Mouse (Mus musculus) embryo, embryonic 10 days (tissue): ENCODE results near the gene Clic4.
A peak's percentile ranks its signal among the peaks of the same experiment; 100 is the strongest.

Experiments used
- DNase-seq: peaks from one replicate; pipeline ENCODE4 v3.0.0-alpha.2; 2015; ENCODE audit warnings: low spot score

Clic4 gene

GRCm38 (mm10) chr4:135231136-135231535, 41.5 kb downstream of the Clic4 start:
- DNase-seq = no peak

DNA sequence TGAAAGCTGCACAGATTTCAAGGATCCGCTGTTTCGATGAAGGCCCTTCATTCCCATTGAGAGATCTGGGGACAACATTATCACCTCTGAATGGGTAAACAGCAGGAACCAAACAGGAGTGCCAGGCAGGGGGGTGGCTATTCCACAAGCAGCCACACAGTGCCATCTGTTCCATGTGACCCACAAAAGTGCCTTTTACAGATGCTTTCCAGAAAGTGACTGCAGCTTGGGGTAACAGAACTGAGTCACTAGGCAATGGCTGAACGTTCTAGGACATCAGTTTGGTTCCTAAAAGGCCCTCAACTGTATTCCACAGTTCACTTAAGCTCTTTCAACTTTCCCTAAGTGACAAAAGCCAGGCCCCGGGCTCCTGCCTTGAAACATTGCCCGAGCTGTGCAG, 42.0 kb downstream of the Clic4 start:
- DNase-seq = no peak

GRCm38 (mm10) chr4:135229871-135230270, 42.7 kb downstream of the Clic4 start:
- no peak for DNase-seq

DNA sequence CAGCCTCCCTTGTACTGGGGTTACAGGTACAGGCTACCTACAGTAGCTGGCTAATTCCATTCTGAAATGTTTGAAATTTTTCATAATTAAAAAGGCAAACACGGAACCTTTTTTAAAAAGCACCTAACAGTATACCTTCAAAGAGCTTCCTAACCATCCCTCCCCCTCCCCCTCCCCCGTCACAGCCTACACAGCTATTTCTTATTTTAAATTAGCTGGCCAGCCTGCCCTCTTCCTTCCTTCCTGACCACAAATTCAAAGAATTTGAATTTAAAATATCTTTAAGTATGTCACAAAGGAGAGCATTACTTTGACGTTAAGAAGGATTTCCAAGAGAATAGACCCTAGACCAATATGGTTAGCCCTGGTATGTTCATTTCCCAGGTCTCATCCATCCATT, 44.5 kb downstream of the Clic4 start:
- no peak for DNase-seq

GRCm38 (mm10) chr4:135226008-135226667, 46.5 kb downstream of the Clic4 start:
- DNase-seq = no peak

DNA sequence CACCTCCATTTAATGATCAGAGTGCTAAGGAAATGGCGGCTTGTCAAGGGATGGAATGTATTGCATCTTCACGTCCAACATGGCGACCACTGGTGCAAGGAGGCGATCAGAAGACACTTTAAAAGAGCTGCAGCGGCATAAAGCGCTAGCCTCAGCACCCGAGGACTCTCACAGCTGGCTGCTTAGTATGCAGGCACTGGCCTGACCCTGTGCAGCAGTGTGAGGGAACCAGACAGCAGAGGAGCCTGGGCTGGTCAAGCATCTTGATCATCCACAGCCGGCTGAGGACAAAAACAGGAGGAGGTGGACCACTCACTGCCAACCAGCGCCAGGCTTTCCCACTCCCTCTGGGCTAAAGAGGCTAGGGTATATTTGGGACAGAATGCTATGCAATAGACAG, 48.8 kb downstream of the Clic4 start:
- no peak for DNase-seq

GRCm38 (mm10) chr4:135221632-135222407, 50.8 kb downstream of the Clic4 start:
- DNase-seq = no peak

DNA sequence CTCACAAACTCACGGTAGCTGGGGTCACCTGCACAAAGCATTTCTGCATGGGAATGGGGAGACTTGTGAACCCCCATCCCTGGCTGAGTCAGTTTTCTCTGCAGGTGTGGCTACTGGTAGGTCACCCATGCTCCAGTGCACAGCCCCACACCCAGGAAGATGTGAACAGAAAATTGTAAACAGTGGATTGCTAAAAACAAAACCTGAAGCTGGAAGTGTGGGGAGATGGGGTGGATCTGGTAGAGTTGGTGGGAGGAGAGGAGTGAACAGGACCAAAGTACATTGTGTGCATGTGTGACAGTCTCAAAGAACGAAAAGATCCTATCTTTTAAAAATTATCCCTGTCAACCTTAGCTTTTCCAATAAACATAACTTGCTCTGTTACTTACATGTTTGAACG, 52.0 kb downstream of the Clic4 start:
- no peak for DNase-seq

GRCm38 (mm10) chr4:135219652-135220051, 53.0 kb downstream of the Clic4 start:
- peak; percentile 84 for DNase-seq

GRCm38 (mm10) chr4:135209846-135210245, 62.8 kb downstream of the Clic4 start:
- DNase-seq = no peak

DNA sequence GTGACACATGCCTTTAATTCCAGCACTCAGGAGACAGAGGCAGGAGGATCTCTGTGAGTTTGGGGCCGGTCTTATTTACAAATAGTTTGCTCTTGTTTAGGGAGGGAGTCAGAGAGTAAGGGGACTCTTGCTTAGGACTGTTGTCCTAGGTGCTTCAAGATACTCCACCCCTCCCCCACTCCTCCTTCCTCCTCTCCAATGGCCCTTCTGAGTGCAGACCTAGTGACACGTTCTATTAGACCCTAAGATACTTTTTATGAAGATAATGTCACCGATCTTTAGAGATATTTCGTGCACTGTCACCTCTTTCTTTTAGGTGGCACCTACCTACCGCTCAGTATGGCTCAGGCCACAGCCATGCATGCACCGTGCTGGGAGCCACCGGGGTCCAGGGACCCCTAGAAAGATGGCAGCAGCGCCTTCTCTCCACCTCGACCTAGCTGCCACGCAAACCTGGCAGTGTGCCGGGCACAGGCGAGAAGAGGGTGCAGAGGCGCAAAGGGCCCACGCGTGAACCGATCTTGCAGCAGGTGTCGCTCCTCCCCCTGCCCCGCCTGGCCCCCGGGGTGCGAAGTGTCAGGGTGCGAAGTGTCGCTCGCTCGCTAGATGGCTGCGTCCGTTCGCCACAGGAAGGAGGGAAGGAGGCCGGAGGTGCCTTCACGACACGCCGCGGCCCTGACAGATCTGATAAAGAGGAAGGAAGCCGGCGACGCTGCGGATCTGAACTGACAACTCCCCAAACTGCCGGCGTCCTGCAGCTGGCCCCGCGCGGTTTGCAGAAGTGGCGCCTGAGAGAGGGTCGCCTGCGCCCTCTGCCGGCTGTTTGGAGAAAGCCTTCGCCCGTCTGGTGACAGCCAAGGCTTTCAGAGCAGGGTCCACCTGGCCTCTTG, 66.7 kb downstream of the Clic4 start:
- peak; percentile 91 for DNase-seq

- DNase-seq = no peak
Observed at GRCm38 (mm10) chr4:135205254-135205653, 67.4 kb downstream of the Clic4 start.

GRCm38 (mm10) chr4:135204666-135205065, 67.9 kb downstream of the Clic4 start:
- no peak for DNase-seq

DNA sequence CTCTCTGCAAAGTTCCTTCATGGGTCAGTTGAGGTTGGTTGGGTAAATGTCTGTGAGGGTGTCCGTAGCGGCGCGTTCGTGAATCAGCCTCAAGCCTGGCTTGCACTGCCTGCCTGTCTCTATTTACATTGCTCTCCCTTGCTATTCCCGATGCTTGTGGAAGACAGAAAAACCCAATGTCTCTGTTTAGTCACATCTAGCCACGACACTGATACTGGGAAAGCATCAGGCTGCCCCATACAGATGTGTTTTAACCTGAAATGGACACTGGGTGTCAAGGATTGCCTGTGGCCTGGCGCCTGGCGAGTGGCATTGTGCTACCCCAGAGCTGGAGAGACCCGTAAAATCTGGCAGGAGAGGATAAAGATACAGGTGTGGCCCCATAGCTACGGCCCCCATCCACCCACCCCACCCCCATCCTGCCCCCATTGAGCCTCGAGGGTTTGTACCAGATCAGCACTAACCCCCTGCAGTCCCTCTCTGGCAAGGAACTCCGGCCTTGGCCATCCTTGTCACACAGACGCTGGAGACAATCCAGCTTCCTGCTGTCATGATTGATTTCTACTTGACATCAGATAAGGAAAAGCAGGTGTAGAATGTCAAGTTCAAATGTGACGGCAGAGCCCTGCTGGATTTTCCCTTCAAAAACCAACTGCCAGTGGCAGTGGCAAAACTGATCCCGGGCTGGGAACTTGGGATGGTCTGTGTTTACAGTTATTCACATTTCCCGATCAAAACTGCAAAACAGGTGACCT, 68.6 kb downstream of the Clic4 start:
- DNase-seq = no peak

GRCm38 (mm10) chr4:135203279-135203678, 69.3 kb downstream of the Clic4 start:
- peak; percentile 29 for DNase-seq

DNA sequence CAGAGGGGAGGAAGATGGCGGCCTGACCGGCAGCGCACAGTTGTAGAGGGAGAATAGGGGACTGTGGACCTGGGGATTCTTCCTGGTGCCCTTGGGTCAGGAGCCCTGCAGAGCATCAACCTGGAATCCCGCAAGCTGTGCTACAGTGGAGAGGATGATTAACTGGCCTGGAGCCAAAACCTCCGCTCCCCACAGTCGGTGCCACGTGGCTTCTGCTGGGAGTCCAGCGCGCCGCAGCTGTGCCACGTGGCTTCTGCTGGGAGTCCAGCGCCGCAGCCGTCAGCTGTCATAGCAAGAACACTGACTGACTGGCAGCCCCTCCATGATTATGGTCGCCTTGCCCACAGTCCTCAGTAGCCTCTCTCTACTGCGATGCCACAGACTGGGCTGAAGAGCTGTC, 70.8 kb downstream of the Clic4 start:
- no peak for DNase-seq

DNA sequence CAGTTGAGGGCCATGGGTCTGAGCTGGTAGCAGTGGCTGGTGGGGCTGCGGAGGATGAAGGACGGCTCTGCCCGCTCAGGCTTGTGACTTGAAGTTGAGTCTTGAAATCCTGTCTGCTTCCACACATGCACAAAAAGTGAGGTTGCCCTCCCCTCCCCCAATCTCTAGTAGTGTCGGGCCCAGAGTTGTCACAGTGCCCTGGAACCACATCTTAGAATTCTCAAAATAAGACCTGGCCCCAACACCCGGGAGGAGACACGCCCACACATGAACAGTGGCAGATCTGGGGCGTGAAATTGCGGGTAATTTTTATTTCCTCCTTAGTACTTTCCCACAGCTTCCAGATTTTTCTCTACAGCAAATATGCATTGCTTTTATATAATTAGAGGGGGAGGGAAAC, 74.8 kb downstream of the Clic4 start:
- DNase-seq = no peak

DNA sequence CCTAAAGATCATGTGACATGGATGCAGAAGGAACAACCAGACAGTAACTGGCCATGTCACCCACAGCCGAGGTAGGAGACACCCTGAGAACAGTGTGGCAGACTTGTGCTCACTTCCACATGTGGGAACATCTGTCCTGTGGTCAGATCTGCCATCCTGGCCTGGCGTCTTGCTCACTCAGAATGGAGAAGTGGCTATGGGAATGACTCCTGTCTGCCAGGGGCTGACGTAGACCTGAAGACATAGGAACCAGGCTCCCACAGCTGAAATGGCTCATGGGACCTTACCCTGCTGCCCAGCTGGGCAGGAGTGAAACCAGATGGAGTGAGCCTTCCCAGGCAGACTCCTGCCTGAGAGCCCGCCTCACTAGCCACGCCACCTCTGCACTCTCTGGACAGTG, 79.8 kb downstream of the Clic4 start:
- DNase-seq = no peak

- DNase-seq = no peak
Observed at GRCm38 (mm10) chr4:135191604-135192003, 81.0 kb downstream of the Clic4 start.

DNA sequence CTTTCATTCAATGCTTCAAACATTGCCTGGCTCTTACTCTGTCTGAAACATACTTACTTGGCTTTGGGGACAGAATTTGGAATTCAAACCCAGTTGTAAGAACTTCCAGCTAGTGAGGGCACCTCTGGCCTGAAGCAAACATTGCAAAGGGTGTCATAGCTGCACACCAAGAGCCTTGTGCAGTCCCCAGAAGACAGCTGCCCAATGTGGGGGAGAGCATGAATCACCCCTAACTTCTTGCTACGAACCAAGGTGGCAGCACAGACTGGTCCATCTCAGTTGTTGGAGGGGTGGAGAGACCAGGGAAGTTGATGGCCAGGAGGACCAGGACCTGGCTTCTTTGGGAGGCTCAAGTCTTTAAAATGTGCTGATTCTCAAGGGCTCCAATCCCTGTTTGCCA, 81.4 kb downstream of the Clic4 start:
- no peak for DNase-seq

GRCm38 (mm10) chr4:135190364-135190763, 82.2 kb downstream of the Clic4 start:
- no peak for DNase-seq

GRCm38 (mm10) chr4:135189452-135190008, 83.1 kb downstream of the Clic4 start:
- no peak for DNase-seq
